Mouse (Mus musculus) naive thymus-derived CD4-positive, alpha-beta T cell, adult 2 months (primary cell): ENCODE measurements around the gene Ppfia2.

Experiments used
- DNase-seq: peaks from one replicate; pipeline ENCODE4 v3.0.0-alpha.2; 2011; ENCODE audit warnings: low read depth

The Ppfia2 gene

DNA sequence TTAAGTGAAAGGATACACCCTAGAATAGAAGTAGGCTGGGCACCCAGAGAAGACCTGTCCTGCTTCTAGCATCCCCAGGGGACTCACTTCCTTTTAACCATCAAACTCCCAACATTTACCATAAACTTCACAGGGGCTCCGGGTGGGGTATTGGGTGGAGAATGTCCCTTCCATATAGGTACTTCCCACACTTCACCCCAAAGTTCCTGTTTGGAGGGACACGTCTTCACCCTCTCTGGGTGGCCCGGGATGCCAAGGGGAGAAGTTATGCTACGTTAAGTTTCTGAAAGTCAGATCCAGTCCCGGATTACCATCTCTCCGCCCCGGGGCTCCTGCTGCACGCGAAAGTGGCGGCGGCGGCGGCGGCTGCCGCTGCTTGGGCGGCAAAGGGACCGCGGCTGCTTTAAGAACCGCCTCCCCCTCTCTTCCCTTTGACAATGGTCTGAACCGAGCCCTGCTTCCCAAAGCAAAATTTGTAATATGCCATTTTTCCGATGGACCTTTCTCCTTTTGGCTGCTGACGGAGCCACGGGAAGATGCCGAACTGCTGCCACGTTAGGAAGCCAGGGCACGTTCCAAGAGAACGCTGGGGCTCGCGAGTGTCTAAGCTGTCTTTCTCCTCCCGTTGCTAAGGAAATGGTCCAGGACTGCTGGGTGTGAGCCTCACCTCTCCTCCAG, at the start of gene Ppfia2:
Ppfia2 (plus strand) TSS at position 485 of the 678 bp plus-strand sequence.
- DNase-seq, result no peak

DNA sequence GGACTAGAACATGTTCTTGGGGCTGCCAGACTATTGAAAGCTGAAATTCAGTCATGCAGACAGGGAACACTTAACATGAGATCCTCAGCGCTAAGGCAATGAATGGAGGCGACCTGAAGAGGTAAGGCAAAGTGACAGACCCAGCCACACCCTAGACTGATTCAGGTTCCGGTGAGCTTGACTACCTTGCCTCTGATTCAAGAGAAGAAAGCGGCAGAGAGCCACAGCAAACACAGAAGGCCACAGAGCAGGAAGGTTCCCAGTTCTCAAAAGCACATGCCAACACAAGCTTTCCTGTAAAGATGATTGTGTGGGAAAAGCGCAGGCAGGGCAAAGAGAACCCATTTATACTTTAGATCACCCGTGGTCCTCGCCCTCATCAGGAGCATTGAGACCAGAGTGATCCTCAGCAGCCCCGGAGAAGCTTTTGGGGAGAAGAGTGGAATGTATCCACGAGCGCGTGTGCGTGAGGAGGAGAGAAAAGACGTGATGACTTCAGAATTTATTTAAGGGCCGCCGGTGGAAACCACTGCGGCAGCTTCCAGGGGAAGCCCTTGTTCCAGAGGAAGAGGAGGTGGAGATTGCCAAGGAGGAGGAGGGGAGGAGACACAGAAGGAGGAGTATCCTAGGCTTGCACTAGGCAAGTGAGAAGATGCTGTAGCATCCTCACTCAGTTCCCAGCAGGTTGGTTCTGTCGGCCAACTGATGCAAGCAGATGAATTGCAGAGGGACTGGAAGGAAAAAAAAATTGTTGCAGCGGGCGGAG, 1.0 kb upstream of the Ppfia2 start:
- DNase-seq, result no peak

DNA sequence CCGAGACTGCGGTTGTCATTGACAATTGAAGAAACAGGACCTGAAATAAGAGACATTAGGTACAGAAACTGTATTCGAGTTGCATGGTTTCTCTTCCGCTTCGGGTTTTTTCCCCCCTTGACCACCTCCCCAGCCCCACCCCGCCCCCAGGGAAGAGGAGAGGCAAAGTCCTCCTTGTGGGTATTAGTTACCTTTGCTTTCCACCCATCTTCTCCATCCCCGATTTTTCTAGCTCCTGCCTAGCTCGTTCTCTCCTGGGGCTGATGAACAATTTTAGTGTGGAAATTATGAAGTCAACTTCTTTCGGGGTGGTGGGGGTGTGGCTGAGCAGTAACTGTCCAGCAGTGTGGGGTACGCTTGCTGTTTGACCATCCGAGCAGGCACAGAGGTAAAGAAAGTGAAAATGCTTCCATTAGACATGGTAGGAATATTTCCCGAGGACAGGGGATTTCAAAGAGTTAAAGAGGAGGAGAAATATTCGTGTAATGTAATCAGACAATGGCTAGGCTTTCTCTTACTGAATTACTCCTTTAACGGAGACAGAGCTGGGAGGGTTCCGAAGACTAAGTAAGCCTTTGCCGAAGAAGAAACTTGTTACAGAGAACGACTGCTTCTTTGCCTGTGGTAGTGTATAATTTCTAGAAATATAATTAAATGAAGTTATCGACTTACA, 530 bp downstream of the Ppfia2 start:
- no peak for DNase-seq

DNA sequence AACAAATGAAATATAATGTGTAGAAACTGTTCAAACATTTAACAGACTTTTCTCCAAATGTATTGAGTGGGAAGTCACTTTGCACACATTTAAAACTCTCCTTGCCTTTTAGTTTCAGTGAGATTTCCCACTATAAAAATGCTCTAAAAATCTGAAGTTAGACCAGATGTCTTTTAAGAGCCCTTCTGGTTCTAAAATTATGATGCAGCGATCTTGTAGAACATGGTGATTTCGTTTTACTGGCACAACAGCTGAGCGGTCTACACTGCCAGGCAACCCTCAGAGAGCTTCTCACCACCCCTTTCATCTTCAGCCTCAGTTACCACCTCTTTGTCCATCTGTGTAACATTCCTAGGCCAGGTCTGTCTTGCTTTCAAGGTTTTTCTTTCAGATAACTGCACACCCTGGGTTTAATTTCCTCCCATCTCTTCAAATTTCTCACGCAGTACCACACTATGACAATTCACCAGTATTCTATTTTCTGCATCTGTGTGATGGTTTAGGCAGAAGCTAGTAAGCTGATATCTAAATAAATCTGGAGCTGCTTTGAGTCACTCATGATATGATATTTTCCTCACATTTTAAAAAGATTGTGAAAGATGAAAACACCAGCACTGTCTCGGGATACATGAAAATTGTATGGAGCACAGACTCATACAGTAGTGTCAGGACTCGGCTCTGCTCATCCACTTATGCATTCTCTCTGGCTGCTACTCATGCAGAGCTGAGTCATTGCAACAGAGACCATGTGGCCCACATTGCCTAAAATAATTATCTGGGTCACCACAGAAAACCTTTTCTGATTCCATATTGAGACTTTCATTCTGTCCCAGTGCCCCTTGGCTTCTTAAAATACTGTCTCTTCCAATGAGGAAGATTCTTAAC, 39.4 kb downstream of the Ppfia2 start:
- DNase-seq, result no peak

DNA sequence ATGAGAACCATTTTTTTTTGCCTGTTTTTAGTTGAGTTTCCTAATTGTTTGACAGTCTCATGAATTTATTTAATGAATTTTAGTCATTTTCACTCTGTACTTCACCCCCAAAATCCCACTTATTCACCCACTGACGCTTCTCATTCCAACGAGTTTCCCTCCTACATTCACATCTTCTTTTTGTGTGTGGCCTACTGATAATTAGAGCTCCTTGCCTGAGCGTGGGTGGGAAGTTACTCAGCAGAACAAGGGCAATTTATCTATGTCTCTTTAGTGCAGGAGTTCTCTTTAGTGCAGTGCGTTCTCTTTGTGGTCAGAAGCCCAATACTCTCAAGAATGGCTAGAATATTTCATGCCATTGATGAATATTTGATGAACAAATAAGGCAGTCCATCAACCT, 95.9 kb downstream of the Ppfia2 start:
- DNase-seq, result no peak

DNA sequence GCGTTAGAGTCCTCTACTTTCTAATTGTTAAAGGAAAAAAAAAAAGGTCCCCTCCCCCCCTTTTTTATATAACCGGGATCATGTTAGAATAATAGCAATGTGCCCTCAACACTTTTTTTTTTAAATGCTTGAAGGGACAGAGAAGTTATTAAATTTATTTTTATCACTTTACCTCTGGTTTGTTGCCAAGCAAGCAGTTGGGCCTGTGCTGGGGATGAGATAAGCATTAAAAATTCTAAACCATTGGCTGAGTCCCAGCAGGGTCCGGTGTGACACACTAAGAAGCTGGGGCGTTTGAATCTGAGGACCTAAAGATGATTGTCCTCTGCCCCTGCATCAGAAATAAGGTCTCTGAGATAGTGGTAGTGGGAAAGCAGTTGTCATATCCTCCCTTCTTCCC, 114.9 kb downstream of the Ppfia2 start:
- no peak for DNase-seq

DNA sequence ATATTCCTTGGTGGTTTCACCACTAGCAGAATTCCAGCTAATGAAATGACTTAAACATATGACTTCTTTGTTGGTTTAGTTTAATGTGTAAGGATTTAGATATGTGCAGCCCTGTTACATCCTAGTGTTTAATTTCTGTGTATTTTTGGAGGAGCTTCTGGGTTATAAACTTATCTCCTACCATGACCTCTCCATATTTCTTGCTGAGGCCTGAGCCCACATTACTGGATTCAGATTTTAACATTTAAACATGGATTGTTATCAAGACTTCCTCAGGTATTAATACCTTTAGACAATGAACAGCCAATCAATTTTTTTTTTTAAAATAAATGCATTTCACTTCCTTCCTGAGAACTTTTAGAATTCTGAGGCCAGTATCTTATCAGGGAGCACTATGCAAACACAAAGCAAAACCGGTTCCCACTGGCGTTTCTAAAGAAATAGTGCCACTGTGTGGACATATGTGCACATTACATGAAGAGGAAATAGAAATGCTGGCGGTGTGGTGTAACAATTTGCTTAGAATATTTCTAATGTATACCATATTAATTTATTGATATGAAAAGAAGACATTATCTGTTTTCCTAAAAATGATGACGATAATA, 115.4 kb downstream of the Ppfia2 start:
- DNase-seq, result no peak

DNA sequence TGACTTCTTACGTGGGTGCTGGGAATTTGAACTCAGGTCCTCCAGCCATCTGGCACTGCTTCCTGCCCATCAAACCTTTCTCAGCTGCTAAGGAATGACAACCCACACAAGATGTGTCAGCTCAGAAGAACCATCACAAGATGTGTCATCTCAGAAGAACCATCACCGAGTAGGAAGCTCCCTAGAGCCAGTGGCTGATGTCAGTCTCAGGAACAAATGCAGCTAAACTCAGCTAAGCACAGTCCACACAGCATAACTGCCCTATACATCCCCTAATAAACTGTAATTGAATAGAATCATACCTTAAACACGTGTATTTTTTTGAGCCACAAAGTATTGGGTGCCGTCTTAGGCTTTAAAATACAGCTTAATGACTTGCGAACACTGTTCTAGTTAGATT, 117.7 kb downstream of the Ppfia2 start:
- DNase-seq, result no peak

DNA sequence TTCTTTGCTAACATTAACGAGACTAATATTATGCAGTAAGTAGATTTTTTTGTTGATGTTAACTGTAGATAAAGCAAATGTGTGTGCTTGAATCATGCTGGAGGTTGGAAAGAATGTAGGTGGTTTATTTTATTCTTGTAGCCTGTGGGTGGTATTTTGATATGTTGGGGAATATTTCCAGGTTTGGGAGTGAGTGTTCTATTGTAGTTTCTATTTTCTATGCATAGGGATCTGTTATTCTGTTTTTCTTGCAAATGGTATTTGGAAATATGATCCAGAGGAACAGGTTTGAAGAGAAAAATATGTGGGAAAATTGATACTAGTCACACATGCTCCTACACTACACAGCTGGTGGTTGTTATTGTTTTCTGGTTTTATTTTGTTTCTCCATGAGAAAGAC, 120.8 kb downstream of the Ppfia2 start:
- DNase-seq, result no peak

DNA sequence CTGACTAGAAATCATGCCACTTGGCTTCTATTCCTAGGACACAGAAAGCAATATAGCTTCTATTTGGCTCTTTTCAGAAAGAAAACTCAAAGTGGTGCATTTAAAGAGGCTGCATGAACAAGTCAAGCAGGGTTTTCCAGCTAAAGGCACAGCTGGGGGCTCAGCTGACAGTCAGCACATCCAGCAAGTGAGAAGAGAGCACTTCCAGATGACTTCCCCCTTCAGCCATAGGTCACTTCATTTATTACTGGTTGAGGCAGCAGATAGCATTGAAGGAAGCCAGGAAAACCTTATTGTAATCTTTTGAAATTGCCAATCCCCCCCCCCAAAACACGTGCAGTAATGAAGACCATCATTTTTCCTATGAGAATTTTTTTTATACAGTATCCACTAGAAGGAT, 126.8 kb downstream of the Ppfia2 start:
- DNase-seq, result no peak

DNA sequence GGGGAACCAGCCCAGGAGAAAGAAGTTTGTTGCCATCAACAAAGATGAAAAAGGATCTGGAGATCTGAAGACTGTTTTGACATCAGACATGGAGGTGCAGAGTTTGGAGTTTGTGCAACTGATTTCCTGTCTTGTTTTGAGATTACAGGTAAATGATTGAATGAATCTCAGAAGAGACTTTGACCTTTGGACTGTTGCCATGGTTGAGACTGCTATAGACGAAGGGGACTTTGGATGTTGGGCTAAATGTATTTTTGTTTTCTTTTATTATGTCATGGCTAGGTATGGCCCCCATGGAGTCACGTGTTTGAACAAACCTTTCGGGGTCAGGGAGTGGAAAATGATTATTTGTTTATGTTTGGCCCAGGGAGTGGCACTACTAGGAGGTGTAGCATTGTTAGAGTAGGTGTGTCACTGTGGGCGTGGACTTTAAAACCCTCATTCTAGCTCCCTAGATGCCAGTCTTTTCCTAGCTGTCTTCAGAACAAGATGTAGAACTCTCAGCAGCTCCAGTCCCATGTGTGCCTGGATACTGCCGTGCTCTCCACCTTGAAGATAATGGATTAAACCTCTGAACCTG, 133.3 kb downstream of the Ppfia2 start:
- no peak for DNase-seq

DNA sequence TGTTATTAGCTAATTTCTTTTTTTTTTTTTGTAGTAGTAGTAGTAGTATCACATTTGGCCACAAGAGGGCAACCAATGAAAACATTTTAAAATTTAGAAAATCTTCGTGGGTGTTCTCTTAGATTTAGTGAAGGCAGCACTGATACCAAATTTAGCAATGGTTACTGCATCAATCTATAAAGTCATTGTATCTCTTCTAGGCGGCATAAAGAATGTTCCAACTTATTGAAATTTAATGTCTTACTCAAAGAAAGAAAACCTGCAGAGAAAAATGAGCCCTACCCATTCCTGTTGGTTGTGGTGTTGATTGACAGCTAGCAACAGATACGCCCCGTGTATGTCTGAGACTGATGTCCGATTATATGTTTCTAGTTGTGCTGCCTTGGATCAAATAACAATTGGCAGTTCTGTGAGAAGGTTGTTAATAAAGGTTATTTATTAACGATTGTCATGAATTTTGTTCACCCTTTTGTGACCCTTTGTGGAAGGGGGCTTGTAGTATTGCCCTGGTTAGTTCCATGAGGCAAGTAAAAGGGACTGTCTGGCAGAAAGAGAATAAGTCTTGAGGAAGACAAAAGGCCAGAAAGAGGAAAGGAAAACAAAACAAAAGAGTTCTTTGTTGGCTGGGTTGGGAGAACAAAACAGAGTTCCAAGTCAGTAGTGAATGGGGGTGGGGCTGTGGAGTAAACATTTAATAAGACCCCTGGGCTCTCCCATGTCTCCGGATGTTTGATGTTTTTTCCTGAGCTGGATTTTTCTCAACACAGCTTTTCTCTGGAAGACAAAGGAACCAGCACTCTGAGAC, 139.2 kb downstream of the Ppfia2 start:
- DNase-seq, result no peak

DNA sequence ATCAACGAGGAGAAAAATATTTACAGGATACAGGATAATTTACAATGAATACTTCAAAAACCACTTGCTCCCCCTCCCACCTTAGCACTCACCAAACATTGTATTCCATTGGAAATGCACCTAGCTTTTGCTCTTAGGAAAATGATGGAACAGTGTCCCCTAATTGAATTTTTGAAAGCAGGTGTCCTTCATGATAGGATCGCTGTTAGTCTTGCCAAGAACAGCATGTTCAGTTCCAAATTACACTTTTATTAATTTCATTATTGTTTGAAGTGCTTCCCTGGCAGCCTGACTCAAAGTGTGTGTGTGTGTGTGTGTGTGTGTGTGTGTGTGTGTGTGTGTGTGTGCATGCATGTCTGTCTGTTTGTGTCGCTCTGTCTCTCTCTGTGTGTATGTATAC, 140.1 kb downstream of the Ppfia2 start:
- no peak for DNase-seq

DNA sequence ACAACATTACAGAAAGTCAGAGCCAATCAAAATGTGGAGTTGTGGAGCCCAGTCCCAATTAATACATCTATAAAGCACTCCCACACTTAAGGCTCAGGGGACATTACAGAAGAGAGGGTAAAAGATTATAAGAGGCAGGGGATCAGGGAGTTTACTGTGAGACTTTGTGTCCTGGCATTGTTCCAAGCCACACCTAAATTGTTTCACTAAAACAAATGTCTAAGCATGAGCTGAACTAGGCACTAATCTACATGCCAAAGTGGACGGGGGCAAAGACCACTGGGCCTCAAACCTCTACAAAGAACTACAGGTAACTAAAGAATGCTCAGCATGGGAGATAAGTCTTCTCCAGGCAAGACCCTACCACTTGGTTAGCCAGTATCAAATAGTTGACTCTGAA, 148.1 kb downstream of the Ppfia2 start:
- no peak for DNase-seq

DNA sequence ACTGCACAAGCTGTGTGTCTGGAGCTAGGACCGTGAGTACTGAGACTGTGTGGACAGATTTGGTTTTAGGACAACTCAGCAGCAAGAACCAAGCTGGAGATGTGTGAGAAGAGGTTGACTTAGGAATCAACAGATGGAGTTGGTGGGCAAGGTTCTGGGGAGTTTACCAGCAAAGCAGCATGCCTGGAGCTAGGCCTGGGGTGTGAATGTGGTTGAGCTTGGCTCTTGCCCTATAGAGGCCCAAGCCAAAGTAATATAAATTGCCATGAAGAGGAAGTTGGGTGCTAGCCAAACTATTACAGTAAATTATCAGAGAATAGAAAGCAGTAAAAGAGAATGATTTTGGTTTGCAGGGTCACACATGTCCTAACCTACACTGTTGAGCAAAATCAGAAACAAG, 150.8 kb downstream of the Ppfia2 start:
- no peak for DNase-seq

DNA sequence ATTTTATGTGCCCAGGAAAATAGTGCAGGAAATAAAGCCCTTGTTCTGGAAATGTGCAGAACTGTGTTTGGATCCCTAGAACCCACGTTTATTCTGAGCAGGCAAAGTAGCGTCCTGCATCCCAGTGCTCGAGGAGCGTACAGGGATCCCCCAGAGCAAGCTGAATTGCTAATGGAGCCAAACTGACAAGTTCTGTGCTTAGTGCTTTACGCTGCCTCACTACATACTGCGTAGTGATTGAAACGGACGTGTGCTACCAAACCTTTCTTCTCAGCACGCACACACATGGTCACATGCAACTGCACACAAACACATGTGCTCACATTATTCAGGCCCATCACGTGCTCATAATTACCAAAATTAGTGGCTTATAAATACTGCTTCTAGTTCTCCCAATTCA, 153.2 kb downstream of the Ppfia2 start:
- no peak for DNase-seq

DNA sequence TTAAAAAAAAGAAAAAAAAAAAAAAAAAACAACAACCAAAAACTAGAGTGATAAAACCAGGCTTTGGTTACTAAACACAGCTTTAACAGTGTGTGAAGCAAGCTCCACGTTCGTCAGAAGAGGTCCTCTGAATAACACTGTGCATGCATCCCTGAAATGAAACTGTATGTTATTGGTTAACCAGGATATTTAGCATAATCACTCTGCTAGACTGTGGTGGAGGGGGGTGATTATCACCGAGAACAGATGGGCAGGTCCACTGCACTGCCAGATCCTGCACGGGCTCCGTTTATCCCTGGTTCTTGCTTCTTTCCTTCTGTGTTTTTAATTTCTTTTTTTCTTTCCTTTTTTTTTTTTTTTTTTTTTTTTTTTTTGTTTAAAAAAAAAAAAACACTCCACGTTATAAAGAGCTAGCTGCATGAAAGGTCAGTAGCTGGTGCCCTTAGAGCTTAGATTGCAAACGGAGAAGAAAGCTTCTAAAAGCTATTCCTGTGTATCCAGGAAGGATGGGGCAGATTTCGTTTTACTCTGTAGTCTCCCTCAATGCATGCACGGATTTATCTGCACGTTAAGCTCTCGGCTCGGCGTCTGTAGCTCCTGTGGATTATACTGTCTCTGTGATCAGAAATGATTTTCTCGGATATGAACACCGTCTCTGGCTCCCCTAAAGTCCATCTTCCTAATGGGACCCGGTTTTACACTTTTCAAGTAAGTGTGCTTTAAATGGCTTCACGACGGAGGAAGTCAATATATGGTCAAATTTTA, 162.2 kb downstream of the Ppfia2 start:
- DNase-seq, result no peak

DNA sequence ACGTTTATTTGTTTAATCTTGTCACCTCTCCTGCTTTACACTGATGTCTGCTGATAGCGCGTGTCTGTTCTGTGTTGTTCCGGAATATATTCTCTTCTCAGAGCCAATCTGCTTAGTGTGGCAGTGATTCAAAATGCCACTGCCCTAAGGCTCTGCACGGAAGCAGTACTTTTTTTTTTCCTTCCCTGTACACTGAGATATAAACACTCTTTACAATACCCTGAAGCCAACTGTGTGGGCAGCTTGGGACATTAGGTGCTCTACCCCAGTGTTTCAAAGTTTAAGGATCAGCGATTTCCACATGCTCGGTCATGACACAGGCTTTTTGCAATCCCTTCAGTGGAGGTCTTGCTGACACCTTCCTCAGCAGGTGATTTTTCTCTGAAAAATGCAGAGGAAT, 163.8 kb downstream of the Ppfia2 start:
- DNase-seq, result no peak

DNA sequence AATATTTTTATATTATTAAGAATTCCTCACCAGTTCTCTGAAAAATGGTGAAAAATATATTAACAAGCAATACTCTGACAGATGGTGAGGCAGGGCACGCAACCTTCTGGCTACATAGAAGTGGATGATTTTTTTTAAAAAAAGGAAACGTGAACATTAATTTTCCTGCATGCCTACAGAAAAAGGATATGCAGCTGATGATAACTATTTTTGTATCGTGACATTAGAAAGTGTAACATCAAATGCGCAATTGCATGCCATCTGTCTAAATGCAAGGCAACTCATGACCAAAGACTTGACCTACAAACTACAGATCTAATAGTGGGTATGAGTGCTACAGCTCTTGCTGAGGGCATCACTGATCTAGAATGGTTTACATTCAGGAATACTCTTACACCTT, 182.1 kb downstream of the Ppfia2 start:
- DNase-seq, result no peak

DNA sequence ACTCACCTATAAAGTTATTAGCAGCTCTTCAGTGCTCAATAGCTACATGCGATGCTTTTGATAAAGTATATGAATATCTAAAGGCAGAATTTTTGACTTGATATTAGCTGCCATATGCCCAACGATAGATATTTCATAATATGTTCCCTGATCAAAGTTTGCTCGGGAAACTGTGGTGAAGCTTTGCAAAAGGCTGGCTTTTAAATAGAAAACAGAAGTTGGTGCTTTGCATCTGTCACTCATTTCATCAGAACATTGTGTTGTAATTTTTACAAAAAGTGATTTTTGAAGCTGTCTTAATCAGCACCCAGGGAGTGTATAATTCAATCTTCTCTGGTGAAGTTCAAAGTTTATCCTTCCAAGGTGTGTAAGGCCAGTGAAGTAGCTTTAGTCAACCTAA, 195.1 kb downstream of the Ppfia2 start:
- no peak for DNase-seq
